Mouse (Mus musculus) forebrain, embryonic 16.5 days (tissue): ENCODE measurements around the gene Uvssa. TPM values are rescaled to one million over a fixed set of nuclear protein-coding genes. Genes with fewer than 3 reads are reported as not detected.
A peak's percentile ranks its signal among the peaks of the same experiment; 100 is the strongest.

Experiments used
- ATAC-seq: fragments of 200-750 bp; cut with Nextera tagmentation; 2 replicates; pipeline ENCODE4 v1.8.0; 2017; ENCODE audit warnings: mild to moderate bottlenecking, moderate library complexity
- H3K27ac ChIP-seq: fragments of 300-500 bp; sonication (generic); 2 replicates; pipeline ENCODE4 v1.5.1; 2014; ENCODE audit warnings: low read length, control low read depth
- H3K27me3 ChIP-seq: fragments of 300-500 bp; sonication (generic); replicated peaks from 2 replicates; pipeline ENCODE4 v1.6.1; 2014; ENCODE audit warnings: low read length; ENCODE audit not compliant: control insufficient read depth, insufficient read depth
- H3K36me3 ChIP-seq: fragments of 300-500 bp; sonication (generic); 2 replicates; pipeline ENCODE4 v1.6.1; 2014; ENCODE audit not compliant: control insufficient read depth, insufficient read depth
- H3K4me1 ChIP-seq: fragments of 300-500 bp; sonication (generic); replicated peaks from 2 replicates; pipeline ENCODE4 v1.6.1; 2014; ENCODE audit warnings: low read length; ENCODE audit not compliant: control insufficient read depth, insufficient read depth
- H3K4me2 ChIP-seq: fragments of 300-500 bp; sonication (generic); 2 replicates; pipeline ENCODE4 v1.6.1; 2014; ENCODE audit warnings: mild to moderate bottlenecking, low read length, control low read depth
- H3K4me3 ChIP-seq: fragments of 300-500 bp; sonication (generic); replicated peaks from 2 replicates; pipeline ENCODE4 v1.5.1; 2014; ENCODE audit warnings: mild to moderate bottlenecking, low read length, control low read depth
- H3K9ac ChIP-seq: fragments of 300-500 bp; sonication (generic); replicated peaks from 2 replicates; pipeline ENCODE4 v1.6.1; 2014; ENCODE audit warnings: low read depth, low read length, control low read depth
- H3K9me3 ChIP-seq: fragments of 300-500 bp; sonication (generic); 2 replicates; pipeline ENCODE4 v1.6.1; 2016; ENCODE audit warnings: low read length; ENCODE audit not compliant: control insufficient read depth
- WGBS: fragments of 180-500 bp; shearing (Covaris S2); extraction: QIAGEN DNeasy Blood & Tissue Kit; methylation state at CpG from one replicate; pipeline ENCODE4 v1.1.7; 2014; 5-methylcytosine and 5-hydroxymethylcytosine counted together
- polyA plus RNA-seq: library from polyadenylated mRNA; unstranded; fragments of >200 nt; fragmentation: Nextera tagmentation; extraction: Ambion mirVana; gene quantifications from 2 replicates; pipeline ENCODE4 v1.2.1, GENCODE M21; 2015

The Uvssa gene
- polyA plus RNA-seq, 1 experiment from 2014 or later: 8.7 TPM

DNA sequence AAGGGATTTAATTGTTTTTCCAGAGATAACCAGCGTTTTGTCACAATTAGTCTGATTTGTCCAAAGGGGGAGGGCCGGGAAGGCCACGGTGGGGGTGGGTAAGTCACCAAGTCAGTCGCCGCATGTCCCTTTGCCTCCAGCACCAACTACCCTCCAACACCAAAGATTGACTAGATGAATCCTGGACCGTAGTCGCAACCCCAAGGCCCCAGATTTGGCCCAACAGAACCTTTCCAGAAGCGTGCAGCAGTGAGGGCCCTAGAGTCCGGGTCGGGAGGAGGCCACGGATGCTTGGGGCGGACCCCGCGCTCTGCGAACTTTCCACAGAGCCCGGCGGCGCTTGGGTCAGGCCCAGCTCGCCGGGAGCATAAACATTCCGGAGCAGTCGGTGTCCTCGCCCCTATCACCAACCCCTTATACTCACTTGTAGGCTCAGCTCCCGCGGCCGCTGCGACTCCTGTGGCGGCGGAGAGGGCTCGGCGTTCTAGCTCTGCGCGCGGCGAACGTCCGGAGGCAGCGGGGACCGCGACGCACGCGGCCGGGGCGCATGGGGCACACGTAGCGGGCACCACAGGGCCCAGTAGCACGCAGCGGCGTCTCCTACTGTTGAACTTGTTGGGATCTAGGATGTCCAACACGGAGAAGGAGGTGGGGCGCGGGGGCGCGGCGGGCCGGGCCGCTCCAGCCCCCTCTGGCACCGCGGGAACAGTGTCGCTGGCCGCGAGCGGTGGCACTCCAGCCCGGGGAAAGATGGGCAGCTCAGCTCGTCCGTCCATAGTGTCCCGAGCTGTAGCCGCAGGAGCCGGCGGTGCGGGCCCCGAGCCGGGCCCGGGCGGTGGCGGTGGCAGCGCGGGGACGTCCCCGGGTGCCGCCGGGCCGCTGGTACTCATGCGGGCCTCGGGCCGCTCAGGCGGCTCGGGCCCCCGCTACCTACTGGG, 55.1 kb downstream of the Uvssa start, which contains the start of gene Nkx1-1:
Nkx1-1 (minus strand) TSS at position 776 of the 938 bp plus-strand sequence.
- H3K36me3 ChIP-seq: no peaks in the 10 kb centered on the region
- H3K4me2 ChIP-seq: peak within 1 kb of the TSS; percentile 47
- WGBS: under 1% methylated on average over 77 of the region's 90 CpGs
- H3K27ac ChIP-seq: no peak within 1 kb of the TSS
- H3K4me1 ChIP-seq: peaks cover 31% of the 10 kb centered on the region
- no peaks in the 10 kb centered on the region for H3K9me3 ChIP-seq
- peak within 1 kb of the TSS; percentile 33 for H3K4me3 ChIP-seq
- no peak for ATAC-seq
- peaks cover 92% of the 10 kb centered on the region for H3K27me3 ChIP-seq
- no peak within 1 kb of the TSS for H3K9ac ChIP-seq

DNA sequence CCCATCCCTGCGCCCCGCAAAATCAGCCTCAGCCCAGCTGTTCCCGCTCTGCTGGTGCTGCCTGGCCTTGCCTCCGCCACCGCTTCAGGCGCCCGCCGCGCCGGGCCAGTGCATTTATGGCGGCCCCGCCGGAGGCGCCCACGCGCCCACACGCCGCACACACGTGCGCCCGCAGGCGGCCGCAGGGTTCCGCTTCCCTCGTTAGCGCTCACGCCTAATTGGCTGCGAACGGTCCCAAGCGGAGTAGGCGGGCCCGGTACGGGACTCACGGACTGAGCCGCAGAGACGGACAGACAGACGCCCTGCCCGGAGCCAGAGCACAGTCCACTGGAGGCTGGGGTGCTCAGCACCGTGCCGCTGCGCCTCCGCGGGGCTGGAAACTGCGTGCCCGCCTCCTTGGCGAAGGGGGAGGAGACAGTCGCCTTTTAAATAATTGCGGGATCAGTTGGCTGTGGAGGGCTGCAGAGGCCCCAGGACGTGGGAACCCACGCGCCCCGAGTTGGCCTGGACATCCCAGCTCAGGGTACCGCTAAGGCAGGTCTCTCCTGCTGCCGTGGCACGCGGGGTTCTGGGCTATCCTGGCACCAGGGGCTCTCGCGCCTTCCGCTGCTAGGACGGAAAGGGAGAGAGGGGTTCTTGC, 55.9 kb downstream of the Uvssa start:
- ATAC-seq: peak; percentile 47
- Histone ChIP-seq H3K27me3 (peaks cover 91% of the 10 kb centered on the region), H3K9me3 (no peaks in the 10 kb centered on the region), H3K4me3 (peak overlapping the region; percentile 33), H3K36me3 (no peaks in the 10 kb centered on the region), H3K27ac (no peak overlapping the region), H3K9ac (no peak overlapping the region), H3K4me2 (peak overlapping the region; percentile 47), H3K4me1 (peaks cover 31% of the 10 kb centered on the region)
- WGBS: under 1% methylated on average over 57 of the region's 60 CpGs

DNA sequence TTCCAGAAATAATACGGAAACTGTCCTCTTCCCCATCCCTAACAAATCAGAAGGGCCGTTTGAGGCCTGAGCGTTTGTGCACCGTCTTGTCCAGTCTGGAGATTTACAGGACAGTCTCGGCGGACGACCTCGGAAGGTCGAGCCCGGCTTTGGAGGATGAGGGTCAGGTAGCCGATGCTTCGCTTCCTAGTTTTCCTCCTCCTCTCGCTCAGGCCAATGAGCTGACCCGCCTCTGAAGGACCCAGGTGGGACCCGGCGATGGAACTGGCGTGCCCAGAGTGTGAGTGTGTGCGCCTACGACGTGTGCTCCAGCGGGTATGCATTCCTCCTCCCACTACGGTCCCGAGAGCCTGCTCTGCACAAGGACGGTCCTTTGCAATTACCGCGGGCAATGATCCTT, 56.8 kb downstream of the Uvssa start:
- under 1% methylated on average over 26 of the region's 26 CpGs for WGBS
- no peak for ATAC-seq
- Histone ChIP-seq H3K9ac (no peak overlapping the region), H3K4me3 (no peak overlapping the region; the same call in 1 of the 2 replicates), H3K27me3 (peaks cover 89% of the 10 kb centered on the region), H3K4me1 (peaks cover 31% of the 10 kb centered on the region), H3K36me3 (no peaks in the 10 kb centered on the region), H3K27ac (no peak overlapping the region), H3K4me2 (no peak overlapping the region), H3K9me3 (no peaks in the 10 kb centered on the region)

DNA sequence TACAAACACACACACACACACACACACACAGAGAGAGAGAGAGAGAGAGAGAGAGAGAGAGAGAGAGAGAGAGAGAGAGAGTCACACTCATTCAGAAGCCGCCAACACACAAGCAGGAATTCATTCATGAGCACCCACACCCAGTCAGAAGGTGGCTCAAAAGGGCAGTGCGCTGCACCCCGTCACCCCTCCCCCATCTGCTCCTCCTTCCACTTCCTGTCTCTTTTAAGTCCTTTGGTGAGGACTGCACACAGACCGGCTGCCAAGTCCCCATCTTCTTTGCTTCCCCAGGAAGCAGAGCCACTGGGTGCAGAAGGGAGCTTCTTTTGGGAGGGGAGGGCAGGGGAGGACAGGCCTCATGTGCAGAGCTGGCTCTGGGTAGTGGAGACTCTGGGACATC, 57.6 kb downstream of the Uvssa start:
- no peak overlapping the region for H3K4me2 ChIP-seq
- 0% methylated on average over 4 of the region's 4 CpGs for WGBS
- H3K4me1 ChIP-seq: peaks cover 27% of the 10 kb centered on the region
- H3K9ac ChIP-seq: no peak overlapping the region
- H3K36me3 ChIP-seq: no peaks in the 10 kb centered on the region
- ATAC-seq: no peak
- no peak overlapping the region for H3K27ac ChIP-seq
- H3K4me3 ChIP-seq: no peak overlapping the region
- H3K27me3 ChIP-seq: peaks cover 94% of the 10 kb centered on the region
- H3K9me3 ChIP-seq: no peaks in the 10 kb centered on the region

DNA sequence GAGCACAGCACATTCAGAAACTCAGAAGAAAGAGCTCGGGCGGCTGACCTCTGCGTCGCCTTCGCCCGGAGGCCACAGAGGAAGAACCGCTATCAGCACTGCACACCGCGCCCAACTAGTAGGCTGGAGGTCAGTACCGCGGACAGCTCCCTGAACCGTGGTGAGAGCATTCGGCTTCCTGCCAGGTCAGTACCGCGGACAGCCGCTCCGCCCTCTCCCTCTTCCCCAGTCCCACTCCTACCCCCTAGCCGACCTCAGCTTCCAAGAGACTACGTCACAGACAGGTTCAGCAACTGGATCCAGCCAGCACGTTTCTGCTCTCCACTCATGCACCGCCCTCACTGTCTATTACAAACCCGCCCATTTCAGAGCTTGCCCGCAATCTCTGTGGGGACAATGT, 59.9 kb downstream of the Uvssa start:
- Histone ChIP-seq H3K27me3 (peaks cover 92% of the 10 kb centered on the region), H3K4me3 (no peak overlapping the region), H3K4me1 (peaks cover 19% of the 10 kb centered on the region), H3K9ac (no peak overlapping the region), H3K9me3 (no peaks in the 10 kb centered on the region), H3K36me3 (no peaks in the 10 kb centered on the region), H3K4me2 (no peak overlapping the region), H3K27ac (no peak overlapping the region)
- 3% methylated on average over 23 of the region's 23 CpGs for WGBS
- no peak for ATAC-seq

DNA sequence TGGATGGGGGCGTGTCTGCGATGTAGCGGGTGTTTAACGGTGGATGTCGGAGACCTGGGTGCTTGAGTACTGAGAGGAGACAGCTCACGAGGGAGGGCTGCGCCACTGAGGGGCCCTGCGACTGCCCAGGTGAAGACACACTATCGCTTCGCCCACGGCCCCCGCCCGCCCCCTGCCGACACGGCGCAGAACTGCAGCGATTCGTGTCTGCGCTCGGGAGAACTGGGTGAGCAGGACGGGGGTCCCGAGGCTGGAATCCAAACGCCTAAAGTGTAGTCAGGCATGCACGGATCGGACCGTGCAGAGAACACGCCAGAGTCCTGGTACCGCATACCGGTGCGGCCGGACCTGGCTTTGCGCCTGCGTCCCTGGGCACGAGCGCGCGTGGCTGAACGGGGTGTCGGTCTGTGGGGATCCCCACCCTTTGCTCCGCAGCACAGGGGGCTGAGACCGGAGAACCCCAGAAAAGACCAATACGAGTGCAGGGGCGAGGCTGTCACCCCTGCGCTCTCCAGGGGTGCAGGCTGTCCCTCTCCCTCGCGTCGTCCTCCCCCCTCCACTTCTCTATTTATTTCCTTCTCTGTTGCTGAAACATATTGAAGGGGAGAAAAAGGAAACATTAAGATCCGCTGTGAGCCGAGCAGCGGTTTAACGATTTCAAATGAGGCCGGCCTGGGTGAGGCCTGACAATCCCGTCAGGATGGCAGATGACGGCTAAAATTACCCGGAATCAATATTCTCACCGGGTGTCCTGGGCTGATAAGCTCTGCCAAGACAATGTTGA, 64.8 kb downstream of the Uvssa start:
- peak overlapping the region; percentile 42 for H3K4me3 ChIP-seq
- H3K4me2 ChIP-seq: peak overlapping the region; percentile 61
- peaks cover 7% of the 10 kb centered on the region for H3K4me1 ChIP-seq
- WGBS: 6% methylated on average over 56 of the region's 56 CpGs
- no peak overlapping the region for H3K27ac ChIP-seq
- peaks cover 65% of the 10 kb centered on the region for H3K27me3 ChIP-seq
- no peaks in the 10 kb centered on the region for H3K9me3 ChIP-seq
- H3K9ac ChIP-seq: peak overlapping the region; percentile 40
- H3K36me3 ChIP-seq: no peaks in the 10 kb centered on the region
- ATAC-seq: peak; percentile 58

DNA sequence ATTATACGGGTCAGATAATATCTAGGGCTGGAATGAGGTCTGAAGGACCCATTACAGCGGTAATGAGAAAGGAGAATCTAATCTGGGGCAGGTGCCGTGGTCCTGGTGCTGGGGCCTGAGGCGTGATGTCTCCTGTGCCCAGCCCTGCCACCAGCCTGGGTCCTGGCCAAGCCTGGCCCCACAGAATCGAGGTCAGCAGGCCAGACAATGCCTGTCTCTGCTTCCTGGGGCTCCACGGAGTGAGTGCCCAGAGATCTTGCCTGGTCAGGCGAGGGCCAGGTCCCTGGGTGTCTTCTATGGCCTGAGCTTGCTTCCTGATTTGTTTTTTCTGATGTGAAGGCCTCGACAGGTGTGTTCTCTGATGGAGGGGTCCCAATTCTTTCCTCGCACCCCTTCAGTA, 65.4 kb downstream of the Uvssa start:
- Histone ChIP-seq H3K9ac (no peak overlapping the region), H3K4me2 (no peak overlapping the region), H3K27me3 (peaks cover 59% of the 10 kb centered on the region), H3K36me3 (no peaks in the 10 kb centered on the region), H3K27ac (no peak overlapping the region), H3K9me3 (no peaks in the 10 kb centered on the region), H3K4me3 (no peak overlapping the region), H3K4me1 (peaks cover 7% of the 10 kb centered on the region)
- no peak for ATAC-seq
- 49% methylated on average over 9 of the region's 9 CpGs for WGBS

DNA sequence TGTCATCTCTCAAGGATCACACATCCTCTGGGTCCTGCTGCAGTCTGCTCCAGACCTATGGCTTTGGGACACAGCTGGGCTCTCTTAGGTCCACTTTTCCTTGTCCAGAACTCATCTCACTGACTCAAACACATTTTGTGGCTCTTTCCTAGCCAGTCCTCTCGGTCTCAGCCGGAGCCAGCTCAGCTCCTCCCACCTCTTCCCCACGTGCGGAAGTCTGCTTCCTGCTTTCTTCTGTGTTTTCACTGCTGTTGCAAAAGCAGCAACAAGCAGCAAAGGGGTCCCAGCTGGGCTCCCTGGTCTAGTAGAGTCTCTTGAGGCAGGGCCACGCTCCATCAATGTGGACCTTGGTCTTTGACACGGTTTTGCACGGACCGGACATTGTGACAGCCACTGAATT, 77.4 kb downstream of the Uvssa start:
- H3K4me3 ChIP-seq: no peak overlapping the region
- WGBS: 67% methylated on average over 8 of the region's 8 CpGs

DNA sequence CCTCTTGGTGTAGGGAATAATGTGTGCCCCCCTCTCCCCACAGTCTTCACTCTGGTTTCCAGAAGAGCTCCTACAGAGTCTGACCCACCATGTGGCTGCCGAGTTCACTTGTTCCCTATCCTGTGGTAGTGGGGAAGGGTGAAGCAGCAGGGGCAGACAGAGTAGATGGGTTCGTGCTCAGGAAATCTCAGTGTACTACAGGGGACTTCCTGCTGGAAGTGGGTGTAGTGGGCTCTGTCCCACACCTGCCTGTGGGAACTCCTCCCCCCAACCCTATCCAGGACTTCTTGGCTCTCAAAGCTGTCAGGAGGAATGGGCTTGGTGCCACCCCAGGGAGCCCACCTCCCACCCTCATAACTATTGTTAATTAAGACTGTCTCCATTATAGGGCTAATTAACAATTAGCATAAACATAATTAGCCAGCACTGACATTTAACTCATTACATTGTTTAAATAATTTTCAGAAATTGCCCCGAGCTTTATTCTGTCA, 79.8 kb downstream of the Uvssa start:
- Histone ChIP-seq H3K36me3 (no peaks in the 10 kb centered on the region), H3K9ac (no peak overlapping the region), H3K27me3 (peaks cover 20% of the 10 kb centered on the region), H3K9me3 (no peaks in the 10 kb centered on the region), H3K4me1 (peaks cover 5% of the 10 kb centered on the region), H3K4me2 (no peak overlapping the region), H3K27ac (no peak overlapping the region), H3K4me3 (no peak overlapping the region)
- peak; percentile 52 for ATAC-seq
- 31% methylated on average over 3 of the region's 3 CpGs for WGBS

More for the DNA sequence above, 77.4 kb downstream of the Uvssa start:
- no peak for ATAC-seq
- Histone ChIP-seq H3K4me1 (peaks cover 5% of the 10 kb centered on the region), H3K27me3 (peaks cover 12% of the 10 kb centered on the region), H3K9ac (no peak overlapping the region), H3K36me3 (no peaks in the 10 kb centered on the region), H3K4me2 (no peak overlapping the region), H3K9me3 (no peaks in the 10 kb centered on the region), H3K27ac (no peak overlapping the region)
